Mouse (Mus musculus): Measurements from ENCODE around the gene Dusp3.
"Not testable (repeated sequence)": the region's sequence is repeated elsewhere in the genome, so short reads cannot be mapped to it uniquely, and the experiment has no call there.

Dusp3 gene

DNA sequence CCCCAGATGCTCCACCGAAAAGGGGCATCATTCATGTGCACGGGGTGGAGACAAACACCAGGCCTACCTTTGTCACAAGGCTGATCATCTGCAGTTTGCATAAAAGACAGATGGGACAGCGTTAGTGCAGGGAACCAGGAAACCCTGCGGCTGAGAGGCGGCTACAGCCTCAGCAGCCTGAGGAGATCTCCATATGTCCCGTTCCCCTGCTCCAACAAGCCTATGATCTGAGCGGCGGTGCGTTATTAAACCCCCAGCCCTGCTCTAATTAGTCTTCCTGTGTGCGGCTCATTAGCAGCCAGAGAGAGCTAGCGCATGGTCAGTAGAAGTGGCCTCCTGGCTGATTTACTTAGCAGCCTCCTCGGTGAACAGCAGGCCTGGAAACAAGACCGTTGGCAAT lies 23.3 kb upstream of the Dusp3 start:
- DNase-seq (ENCODE audit: low spot score): no peak

DNA sequence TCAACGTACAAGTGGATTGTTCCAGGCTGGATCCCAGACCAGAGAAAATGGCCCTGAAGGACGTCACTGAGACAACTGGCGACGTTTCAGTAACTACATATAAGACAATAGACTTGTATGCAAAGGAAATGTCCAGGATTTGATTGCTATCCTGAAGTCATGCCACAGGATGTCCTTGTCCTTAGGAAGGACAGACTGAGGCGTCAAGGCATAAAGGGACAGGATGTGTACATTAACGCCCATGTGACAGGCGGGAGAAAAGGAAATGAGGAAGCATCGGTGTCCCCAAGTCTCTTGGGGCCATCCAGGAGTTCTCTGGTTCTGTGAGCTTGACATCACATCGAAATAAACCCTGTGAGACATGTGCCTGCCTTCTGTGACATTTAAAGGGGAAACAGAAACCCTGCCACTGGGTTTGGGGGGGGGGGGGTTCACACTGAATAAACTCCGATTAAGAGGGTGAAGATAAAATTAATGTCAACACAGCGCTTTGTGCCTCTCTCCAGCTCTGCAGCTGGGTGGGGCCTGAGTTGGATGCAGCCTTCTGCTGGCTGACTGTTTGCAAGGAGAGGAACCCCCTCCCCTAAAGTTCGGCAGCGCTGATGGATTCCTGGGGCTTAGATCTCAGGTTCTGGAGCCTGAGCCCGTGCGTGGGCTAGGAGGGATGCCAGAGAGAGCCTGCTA lies 22.3 kb upstream of the Dusp3 start:
- no peak for DNase-seq (ENCODE audit: low spot score)

DNA sequence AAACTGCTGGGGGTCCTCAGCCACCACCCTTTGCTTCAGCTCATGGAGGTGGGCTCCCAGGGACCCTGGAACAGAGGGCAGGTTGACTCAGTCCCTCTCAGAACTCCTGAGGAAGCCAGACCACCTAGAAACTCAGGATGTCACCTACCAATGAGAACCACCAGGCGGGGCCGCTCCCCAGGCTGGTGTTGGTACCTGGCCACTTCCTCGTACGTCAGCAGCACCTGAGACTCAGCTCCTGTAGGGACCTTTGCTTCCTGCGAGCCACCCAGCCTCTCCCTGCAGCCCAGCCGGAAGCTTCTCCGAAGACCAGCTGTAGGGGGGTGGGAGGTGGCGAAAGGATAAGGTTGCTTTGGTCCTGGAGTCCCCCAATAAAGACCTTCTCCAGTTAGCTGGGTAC lies 21.6 kb upstream of the Dusp3 start:
- no peak for DNase-seq (ENCODE audit: low spot score)

DNA sequence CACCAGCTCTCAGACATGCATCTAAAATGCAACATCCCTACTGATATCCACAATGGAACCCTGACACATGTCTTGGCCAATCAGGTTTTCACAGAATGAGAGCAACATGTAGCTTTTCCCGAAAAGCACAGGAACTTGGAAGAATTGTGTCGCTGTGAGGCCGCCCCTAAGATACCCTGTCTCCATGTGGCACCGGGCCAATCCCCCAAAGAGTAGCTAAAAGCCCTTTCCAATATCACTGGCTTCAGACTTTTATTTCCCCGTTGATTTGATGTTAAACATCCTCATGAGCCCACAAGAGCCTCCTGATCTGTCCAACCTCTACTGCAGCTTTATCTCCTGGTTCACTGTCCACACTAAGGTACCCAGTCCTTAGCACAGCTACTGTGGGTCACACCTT lies 19.9 kb upstream of the Dusp3 start:
- DNase-seq (ENCODE audit: low spot score): no peak

DNA sequence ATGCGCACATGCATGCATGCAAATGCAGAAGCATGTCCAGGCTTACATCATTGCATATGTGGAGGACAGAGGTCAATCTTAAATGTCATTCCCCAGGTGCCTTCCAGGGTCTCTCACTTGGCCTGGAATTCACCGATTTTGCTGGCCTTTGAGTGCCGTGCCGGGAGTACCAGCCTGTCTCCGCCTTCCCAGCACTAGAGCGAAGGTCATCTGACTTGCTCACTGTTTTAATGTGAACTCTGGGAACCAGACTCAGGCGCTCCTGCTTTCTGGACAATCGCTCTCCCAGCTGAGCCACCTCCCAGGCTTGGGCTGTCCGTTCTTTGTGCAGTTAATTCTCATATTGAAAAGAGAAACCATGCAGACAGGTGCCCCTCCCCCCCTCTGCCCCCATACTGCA lies 19.5 kb upstream of the Dusp3 start:
- no peak for DNase-seq (ENCODE audit: low spot score)

DNA sequence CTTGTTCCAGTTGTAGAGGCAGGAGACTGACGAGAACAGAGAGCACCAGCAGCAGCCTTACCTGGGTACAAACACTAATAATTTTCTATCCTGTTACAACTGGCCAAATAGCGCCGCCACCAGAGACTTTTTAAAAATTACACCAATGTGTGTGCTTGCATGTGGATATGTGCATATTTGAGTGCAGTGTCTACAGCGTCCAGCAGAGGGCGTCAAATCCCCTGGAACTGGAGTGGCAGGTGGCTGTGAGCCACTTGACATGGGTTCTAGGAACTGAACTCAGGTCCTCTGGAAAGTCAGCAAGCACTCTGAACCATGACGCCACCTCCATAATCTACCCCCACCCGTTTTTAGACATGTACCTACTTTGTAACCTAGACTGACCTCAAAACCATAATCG lies 17.4 kb upstream of the Dusp3 start:
- DNase-seq (ENCODE audit: low spot score): no peak

DNA sequence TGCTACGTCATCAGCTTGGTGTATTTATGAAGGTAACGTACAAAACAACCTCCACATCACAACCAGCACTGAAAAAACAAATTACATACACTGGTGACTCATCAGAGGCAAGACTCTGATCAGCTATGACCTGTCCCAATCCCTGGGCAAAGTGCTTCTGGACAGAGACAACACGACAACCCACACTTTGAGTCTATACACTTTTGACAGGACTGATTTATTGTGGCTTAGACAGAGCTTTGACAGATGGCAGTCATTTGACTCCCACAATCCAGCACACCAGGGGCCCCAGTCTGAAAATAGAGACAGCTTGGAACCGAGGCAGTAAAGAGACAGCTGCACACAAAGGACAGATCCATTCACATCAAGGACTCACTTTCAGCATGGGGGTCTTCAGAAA lies 12.7 kb upstream of the Dusp3 start:
- no peak for DNase-seq (ENCODE audit: low spot score)

DNA sequence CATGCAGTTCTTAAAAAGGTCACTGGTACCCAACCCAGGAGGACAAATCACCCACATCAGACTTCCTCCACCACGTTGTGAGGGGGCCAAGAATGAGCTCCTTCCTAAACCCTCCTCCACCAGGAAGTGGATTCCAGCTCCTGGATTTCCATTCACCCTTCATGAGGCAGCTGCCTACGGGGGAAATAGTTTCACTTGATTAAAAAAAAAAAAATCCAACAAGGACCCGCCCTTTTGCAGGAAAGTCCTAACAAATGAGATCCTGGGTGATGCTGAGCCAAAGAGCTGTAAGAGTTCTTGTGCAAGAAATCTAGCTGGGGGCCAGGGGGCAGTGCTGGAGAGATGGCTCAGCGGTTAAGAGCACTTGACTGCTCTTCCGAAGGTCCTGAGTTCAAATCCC lies 11.4 kb upstream of the Dusp3 start:
- no peak for DNase-seq (ENCODE audit: low spot score)

DNA sequence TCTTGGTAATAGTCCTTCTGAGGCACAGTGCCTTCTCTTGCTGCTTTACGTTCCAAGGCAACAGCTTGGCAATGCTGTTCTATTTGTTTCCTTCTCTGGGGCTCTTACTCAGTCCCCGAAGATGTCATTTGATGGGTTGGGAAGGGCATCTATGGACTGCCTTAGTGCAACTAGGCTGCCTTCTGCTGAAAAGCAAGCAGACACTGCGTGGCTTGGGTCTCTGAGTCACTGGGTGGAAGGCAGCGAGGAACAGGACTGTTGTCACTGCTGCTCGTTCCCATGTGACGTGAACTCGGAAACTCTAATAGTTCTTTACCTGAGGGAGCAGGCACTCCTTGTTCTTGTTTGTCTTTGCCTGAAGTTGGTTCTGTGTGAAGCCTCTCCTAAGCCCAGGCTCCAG lies 9.1 kb upstream of the Dusp3 start:
- DNase-seq (ENCODE audit: low spot score): no peak

DNA sequence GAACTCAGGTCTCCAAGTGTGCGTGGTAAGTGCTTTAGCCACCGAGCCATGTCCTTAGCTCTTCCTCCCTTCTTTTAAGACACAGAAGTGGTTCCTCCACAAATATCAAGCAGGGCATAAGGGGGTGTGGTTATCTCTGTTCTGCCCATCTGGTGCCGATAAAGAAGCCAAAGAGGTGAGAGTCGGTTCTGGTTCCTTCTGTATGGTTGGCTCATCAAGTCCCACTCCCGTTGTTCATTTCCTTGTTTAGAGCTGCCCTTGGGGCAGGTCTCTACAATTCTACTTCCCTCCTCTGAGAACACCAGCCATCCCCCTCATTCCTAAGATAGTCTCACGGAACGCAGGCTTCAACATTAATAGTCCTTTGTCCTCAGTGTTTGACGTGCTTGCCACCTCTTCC lies 7.3 kb upstream of the Dusp3 start:
- no peak for DNase-seq (ENCODE audit: low spot score)

DNA sequence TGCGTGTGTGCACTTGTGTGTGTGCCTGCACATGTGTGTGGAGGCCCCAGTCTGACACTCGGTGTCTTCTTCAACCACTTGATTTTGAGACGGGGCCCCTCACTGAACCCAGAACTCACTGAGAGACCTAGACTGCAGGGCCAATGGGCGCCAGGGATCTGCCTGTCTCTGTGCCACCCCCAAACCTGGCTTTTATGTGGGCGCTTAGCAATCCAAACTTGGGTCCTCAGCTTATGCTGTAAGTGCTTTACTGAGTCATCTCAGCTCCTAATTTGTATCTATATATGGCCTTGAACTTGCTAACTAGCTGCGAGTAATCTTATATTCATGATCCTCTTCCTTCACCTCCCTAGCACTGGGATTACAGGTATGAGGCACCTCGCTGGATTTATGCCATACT lies 5.6 kb upstream of the Dusp3 start:
- no peak for DNase-seq (ENCODE audit: low spot score)

DNA sequence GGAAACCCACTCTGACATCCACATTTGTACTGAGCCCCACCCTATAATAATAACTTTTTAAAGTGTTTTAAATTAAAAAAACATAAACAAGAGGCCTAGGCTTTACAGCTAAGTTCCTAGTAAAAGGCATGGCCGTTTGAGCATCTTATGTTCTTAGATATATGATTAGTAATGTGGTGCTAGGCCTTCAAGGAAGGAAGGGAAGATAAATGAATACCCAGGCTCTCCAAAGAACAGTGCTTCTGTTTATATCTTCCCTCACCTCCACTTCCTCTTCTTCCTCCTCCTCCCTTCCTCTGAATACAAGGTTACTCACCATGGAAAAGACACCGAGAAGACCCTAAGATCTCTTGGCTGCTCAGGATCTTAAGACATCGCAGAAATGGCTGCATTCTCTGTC lies 5.0 kb upstream of the Dusp3 start:
- no peak for DNase-seq (ENCODE audit: low spot score)

DNA sequence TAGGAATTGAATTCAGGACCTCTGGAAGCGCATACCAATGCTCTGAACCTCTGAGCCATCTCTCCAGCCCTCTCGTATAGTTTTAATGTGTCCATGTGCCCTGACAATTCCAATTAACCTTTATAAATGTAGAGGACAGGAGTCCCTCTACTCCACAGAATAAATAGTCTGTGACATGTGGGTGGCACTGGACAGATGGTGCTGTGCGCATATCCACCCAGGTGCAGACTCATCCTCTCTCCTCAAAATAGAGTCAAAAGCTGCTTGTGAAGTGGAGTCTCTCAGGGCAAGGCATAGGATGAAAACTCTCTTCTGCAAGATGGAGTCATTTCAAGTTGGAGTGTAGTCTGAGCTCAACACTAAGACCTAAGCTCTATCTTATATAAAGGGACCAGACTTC lies 3.4 kb upstream of the Dusp3 start:
- DNase-seq (ENCODE audit: low spot score): no peak

DNA sequence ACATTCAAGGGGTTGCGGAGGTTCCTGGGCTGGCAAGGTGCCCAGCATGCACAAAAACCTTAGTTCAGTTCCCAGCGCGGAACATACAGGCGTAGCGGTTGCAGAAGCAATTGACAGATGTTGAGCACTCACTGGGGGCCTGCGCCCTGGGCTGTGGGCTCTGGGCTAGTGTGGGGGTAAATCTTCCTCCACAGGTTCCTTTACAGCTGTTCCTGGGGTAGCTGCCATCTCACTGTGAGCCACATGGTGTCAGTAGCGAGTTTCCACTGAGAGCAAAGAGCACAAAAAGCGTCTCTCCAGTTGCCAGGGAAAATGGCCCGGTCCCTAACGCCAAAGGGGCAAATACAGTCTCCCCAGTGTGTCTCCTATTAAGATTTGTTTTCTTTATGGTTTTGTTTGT lies 823 bp downstream of the Dusp3 start:
- peak; percentile 41 for DNase-seq (ENCODE audit: low spot score)

DNA sequence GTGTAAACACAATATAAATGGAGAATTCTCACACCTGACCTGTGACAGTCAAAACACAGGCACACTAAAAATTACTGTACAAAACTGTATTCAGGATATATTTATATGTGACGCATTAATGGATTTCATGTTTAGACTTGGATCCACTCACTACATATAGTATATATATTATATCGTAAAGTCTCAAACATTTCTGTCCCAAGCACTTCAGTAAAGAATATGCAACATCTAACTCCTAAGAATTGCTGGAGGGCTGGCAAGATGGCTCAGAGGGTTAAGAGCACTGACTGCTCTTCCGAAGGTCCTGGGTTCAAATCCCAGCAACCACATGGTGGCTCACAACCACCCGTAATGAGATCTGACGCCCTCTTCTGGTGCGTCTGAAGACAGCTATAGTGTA lies 1.4 kb downstream of the Dusp3 start:
- not testable (repeated sequence) for DNase-seq (ENCODE audit: low spot score)

DNA sequence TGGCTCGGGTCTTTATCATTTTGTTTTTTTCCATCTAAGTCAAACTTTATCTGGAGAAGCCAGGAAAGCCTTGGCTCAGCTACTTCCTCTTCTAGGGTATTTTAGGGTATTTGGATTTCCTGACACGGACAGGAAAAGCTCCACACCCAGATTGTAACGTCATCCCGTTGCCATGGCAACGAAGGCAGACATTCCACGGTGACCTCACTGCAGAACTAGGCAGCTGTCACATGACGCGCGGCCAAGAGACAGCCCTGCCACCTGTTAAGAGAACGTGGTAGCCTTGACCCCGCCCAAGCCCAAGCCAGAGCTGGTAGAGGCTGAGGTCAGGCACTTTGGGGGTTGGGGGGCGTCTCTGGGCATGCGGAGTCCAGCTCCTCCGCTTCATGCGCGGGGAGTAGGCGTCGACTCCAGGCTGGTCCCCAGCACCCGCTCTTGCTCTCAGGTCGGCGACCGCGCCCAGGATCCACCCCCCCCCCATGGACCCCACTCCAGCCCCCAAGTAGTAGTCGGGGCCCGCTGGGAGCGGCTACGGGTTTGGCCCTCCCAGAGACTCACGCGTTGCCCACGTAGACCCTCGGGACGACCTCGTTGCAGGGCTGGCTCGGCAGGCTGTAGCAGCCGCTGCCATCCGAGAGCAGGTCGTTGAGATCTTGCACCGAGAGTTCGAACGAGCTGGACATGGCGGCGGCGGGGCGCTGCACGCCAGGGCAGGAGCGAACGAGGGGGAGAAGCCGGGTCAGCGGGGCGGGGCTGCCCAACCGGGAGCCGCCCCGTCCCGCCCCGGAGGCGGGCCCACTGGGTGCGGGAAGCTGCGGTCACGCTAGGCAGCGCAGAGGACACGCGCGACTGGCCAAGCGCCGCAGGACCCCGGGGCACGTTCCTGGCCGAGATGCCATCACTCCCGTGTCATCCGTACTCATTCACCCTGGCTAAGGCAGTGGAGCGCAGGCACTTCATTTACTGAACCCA lies 2.5 kb downstream of the Dusp3 start, which contains the start of gene Cfap97d1:
Gene Cfap97d1, plus strand, starts transcription at position 226 of the 972 bp plus-strand sequence.
- DNase-seq (ENCODE audit: low spot score): peak; percentile 75

DNA sequence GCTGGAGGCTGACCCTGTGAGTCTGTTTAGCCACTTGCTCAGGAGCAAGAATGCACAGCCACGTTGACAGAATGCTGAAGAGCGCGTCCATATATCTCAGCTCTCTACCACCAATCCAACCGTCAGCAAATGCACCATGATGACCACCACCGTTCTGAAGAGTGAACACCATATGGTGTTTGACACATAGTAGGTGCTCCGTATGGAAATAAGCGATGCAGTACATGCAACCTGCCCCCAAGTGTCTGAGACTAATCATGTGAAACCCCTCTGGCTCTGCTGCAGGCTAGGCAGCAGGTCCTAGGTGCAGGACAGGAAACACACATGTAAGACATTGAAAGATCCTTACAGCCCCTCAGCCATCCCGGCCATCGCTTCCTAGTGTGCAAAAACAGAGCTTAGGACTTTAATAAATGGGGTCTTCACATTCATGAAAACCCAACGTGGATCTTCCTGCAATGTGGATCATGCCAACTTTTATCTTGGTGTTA lies 3.3 kb downstream of the Dusp3 start:
- DNase-seq (ENCODE audit: low spot score): no peak

DNA sequence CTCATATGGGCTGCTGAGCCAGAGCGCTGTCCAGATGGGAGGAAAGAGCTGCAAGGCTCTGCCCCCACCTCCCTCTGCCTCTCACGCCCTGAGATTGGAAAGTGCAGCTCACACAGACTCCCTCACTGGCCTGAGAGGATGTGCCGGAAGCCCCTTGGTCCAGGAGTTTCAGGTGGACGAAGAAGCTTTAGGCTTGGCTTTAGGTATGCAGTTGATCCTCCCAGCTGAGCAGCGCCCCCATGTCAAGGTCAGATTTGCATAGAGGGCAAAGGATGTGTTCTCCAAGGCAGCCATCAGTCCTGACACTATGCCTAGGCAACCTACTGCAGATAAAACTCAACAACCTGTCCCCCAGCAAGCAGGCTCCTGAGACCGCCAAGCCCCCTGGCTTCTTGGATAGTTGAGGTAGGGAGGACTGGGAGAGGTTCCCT lies 3.8 kb downstream of the Dusp3 start:
- no peak for DNase-seq (ENCODE audit: low spot score)

DNA sequence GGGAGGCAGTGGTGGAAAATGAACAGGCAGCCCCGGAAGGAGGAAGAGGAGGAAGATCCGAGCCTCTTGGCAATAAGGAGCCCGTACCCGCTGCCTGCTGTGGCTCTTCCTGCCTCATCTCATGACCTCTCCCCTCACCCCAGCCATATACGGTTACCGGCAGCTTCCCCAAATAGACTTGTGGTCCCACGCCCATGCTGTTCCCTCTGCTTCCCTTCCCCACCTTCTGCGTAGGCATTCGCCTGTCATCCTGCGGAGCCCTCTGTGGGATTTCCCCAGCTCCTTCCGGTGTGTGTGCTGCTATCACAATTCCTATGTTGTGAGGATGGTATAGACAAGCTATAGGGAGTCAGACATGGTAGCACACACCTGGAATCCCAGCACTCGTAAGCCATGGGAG lies 5.0 kb downstream of the Dusp3 start:
- no peak for DNase-seq (ENCODE audit: low spot score)

DNA sequence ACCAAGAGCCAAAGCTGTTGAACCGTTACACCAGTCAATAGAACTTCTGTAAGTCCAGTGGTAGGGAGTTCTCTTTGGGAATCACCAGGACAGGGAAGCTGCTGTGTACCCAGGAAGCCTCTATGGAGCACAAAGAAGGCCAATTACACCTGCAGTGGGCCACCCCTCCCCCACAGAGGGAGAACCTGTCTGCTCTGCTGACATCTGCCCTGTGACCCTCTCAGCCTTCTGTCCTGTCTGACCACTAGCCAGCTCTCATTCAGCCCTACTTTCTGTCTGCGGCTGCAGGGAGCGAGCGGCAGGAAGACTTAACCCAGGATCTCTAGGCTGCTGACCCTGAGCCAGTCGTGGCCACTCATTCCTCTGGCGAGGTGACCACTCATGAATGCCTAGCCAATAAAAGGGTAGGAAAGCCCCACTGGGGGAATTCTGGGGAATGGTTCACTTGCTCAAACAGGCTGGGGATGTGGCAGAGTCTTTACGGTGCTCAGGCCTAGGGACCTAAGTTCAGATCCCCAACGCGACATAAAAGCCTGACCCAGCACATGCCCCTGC lies 6.1 kb downstream of the Dusp3 start:
- no peak for DNase-seq (ENCODE audit: low spot score)

DNA sequence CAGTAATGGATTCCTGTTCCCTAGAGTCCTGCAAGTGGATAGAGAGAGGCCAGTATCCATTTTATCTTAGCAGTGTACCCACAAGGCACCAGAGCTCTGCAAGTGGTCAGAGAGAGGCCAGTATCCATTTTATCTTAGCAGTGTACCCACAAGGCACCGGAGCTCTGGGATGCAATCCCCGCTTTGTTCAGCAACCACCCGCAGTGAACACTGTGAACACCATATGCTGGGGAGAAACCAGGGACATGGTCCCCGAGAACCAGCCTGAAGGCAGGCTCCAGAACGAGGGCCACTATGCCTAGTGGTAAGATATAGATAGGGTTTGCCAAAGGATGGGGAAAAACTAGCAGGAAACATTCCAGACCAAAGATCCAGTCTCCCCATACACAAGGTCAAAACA lies 7.7 kb downstream of the Dusp3 start:
- DNase-seq (ENCODE audit: low spot score): no peak

DNA sequence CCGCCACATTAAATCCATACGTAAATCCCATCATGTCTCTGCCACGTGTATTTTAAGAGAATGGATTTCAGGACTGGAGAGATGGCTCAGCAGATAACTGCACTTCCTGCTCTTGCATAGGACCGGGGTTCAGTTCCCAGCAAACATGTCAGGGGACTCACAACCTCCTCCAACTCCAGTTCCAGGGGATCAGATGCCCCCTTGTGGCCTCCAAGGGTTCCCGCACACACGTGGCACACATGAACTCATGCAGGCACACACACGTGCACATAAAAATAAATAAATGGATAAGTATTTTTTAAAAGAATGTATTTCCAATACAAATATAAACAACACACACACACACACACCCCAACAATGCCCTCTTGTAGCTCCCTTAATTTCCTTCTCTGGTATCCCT lies 9.9 kb downstream of the Dusp3 start:
- DNase-seq (ENCODE audit: low spot score): no peak

DNA sequence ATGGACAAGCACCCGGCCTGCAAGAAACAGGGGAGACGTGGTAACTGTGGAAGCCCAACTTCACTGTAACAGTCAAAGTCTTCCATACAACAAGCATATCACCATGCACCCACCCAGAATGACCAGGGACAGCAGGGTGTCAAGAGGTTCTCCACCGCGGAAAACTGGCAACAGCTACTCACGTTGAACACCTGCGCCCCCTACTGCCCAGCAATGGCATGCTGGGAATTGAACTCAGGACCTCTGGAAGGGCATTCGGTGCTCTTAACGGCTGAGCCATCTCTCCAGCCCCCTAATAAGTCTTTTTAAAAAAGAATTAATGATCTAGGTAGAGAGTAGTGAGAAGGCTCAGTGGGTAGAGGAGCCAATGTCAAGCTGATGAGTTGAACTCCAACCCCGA lies 11.9 kb downstream of the Dusp3 start:
- DNase-seq (ENCODE audit: low spot score): no peak

All from urinary bladder, postnatal 10 days (tissue).